Mouse (Mus musculus) midbrain, embryonic 14.5 days (tissue): ENCODE results near the gene Sh3gl3. TPM values are rescaled to one million over a fixed set of nuclear protein-coding genes. Genes with fewer than 3 reads are reported as not detected.

Source experiments
- ATAC-seq: fragments of 200-750 bp; cut with Nextera tagmentation; 2 replicates; pipeline ENCODE4 v1.8.0; 2017; ENCODE audit warnings: moderate number of reproducible peaks, moderate library complexity; ENCODE audit not compliant: low FRiP score, low TSS enrichment
- DNase-seq: peaks from one replicate; pipeline ENCODE4 v3.0.0-alpha.2; 2015
- H3K27ac ChIP-seq: fragments of 300-500 bp; sonication (generic); replicated peaks from 2 replicates; pipeline ENCODE4 v1.5.1; 2014; ENCODE audit warnings: mild to moderate bottlenecking, low read depth, low read length, moderate library complexity
- H3K27me3 ChIP-seq: fragments of 300-500 bp; sonication (generic); 2 replicates; pipeline ENCODE4 v1.6.1; 2014; ENCODE audit warnings: low read length, control low read depth, mixed read lengths; ENCODE audit not compliant: control insufficient read depth, insufficient read depth
- H3K36me3 ChIP-seq: fragments of 300-500 bp; sonication (generic); 2 replicates; pipeline ENCODE4 v1.6.1; 2014; ENCODE audit warnings: low read length, control low read depth; ENCODE audit not compliant: control insufficient read depth, insufficient read depth
- H3K4me1 ChIP-seq: fragments of 300-500 bp; sonication (generic); 2 replicates; pipeline ENCODE4 v1.6.1; 2014; ENCODE audit warnings: mild to moderate bottlenecking, antibody characterized with exemption, low read length, control low read depth; ENCODE audit not compliant: control insufficient read depth, insufficient read depth
- H3K4me2 ChIP-seq: fragments of 300-500 bp; sonication (generic); 2 replicates; pipeline ENCODE4 v1.6.1; 2014; ENCODE audit warnings: mild to moderate bottlenecking, low read length, moderate library complexity
- H3K4me3 ChIP-seq: fragments of 300-500 bp; sonication (generic); replicated peaks from 2 replicates; pipeline ENCODE4 v1.5.1; 2014; ENCODE audit warnings: low read depth, low read length
- H3K9ac ChIP-seq: fragments of 300-500 bp; sonication (generic); replicated peaks from 2 replicates; pipeline ENCODE4 v1.6.1; 2014; ENCODE audit warnings: mild to moderate bottlenecking, low read length, moderate library complexity
- H3K9me3 ChIP-seq: fragments of 300-500 bp; sonication (generic); 2 replicates; pipeline ENCODE4 v1.6.1; 2016; ENCODE audit warnings: low read length, control low read depth, mixed read lengths; ENCODE audit not compliant: control insufficient read depth
- WGBS: fragments of 180-500 bp; shearing (Covaris S2); extraction: QIAGEN DNeasy Blood & Tissue Kit; methylation state at CpG from one replicate; pipeline ENCODE4 v1.1.7; 2014; 5-methylcytosine and 5-hydroxymethylcytosine counted together
- polyA plus RNA-seq: library from polyadenylated mRNA; unstranded; fragments of >200 nt; fragmentation: Nextera tagmentation; extraction: Ambion mirVana; gene quantifications from 2 replicates; pipeline ENCODE4 v1.2.1, GENCODE M21; 2014

Sh3gl3 gene
- polyA plus RNA-seq, 1 experiment from 2014 or later: 82.4 TPM

- ATAC-seq (no peak), DNase-seq (no peak)
- no peak overlapping the region for H3K27ac ChIP-seq
- H3K27me3 ChIP-seq: no peaks in the 10 kb centered on the region
- H3K36me3 ChIP-seq: no peaks in the 10 kb centered on the region
- no peak overlapping the region for H3K4me3 ChIP-seq
- no peak overlapping the region for H3K4me2 ChIP-seq
- no peaks in the 10 kb centered on the region for H3K9me3 ChIP-seq
- WGBS: 81% methylated on average over 3 of the region's 3 CpGs
- H3K4me1 ChIP-seq: no peaks in the 10 kb centered on the region
- no peak overlapping the region for H3K9ac ChIP-seq
Measured at GRCm38 (mm10) chr7:82244701-82245100, 71.1 kb downstream of the Sh3gl3 start.

DNA sequence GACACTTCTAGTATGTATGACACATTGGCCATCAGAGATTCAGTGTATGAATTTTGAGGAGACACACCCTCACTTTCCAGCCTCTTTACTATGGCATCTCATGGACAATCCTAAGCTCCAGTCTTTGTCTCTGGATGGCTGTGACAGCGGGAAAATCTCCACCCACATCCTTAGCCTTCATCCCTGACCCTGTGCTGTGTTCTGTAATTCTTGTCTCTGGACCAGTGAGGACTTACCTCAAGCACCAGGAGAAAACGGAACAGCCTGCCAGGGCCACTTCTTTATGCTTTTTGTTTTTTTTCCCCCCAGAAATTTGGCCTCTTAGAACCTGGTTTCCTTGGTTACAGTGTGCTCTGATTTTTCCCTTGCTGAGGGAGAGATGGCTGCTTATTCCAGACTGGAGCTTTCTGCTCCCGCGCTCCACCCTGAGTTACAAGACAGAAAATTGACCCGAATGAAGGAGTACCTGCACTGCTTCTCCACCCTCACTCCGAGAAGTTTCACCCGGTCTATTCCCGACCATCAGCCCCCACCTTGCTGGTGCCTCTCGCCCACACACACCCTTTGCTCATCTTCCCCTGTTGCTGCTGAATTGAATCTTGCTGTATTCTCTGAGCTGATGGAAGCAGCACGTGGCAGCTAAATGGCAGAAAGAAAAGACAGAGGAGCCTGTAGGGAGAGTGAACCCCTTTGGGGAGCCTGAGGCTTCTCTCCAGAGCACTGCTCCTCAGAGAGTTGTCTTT is 75.5 kb downstream of the Sh3gl3 start:
- no peak overlapping the region for H3K4me2 ChIP-seq
- no peaks in the 10 kb centered on the region for H3K27me3 ChIP-seq
- no peak overlapping the region for H3K9ac ChIP-seq
- H3K36me3 ChIP-seq: no peaks in the 10 kb centered on the region
- WGBS: 63% methylated on average over 10 of the region's 10 CpGs
- no peak overlapping the region for H3K4me3 ChIP-seq
- H3K27ac ChIP-seq: peak overlapping the region; percentile 9; the same call in 1 of the 2 replicates
- no peaks in the 10 kb centered on the region for H3K4me1 ChIP-seq
- DNase-seq (peak; percentile 24), ATAC-seq (no peak)
- no peaks in the 10 kb centered on the region for H3K9me3 ChIP-seq

GRCm38 (mm10) chr7:82253309-82253708 is 79.7 kb downstream of the Sh3gl3 start:
- Histone ChIP-seq H3K4me2 (no peak overlapping the region), H3K36me3 (no peaks in the 10 kb centered on the region), H3K9ac (no peak overlapping the region), H3K4me1 (no peaks in the 10 kb centered on the region), H3K4me3 (no peak overlapping the region), H3K27ac (no peak overlapping the region), H3K9me3 (no peaks in the 10 kb centered on the region), H3K27me3 (no peaks in the 10 kb centered on the region)
- 80% methylated on average over 1 of the region's 1 CpGs for WGBS
- DNase-seq: no peak
- ATAC-seq: no peak

DNA sequence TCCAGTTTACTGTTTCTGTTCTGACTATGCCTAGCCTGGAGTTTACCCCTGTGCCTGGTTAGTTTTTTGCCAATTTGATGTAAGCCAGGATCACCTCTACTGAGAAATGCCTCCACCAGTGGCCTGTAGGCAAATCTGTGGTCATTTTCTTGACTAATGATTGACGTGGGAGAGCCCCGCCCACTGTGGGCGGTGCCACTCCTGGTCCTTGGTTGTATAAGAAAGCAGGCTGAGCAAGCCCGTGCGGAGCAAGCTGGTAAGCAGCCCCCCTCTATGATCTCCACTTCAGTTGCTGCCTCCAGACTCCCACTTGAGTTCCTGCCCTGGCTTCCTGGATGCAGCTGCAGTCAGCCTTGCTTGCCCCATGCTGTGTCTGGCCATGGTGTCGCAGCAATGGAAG is 83.3 kb downstream of the Sh3gl3 start:
- Histone ChIP-seq H3K4me3 (no peak overlapping the region), H3K4me1 (no peaks in the 10 kb centered on the region), H3K36me3 (no peaks in the 10 kb centered on the region), H3K27me3 (no peaks in the 10 kb centered on the region), H3K9ac (no peak overlapping the region), H3K4me2 (no peak overlapping the region), H3K27ac (no peak overlapping the region), H3K9me3 (no peaks in the 10 kb centered on the region)
- ATAC-seq (no peak), DNase-seq (no peak)
- 80% methylated on average over 6 of the region's 6 CpGs for WGBS

GRCm38 (mm10) chr7:82257530-82257929 is 83.9 kb downstream of the Sh3gl3 start:
- 97% methylated on average over 4 of the region's 4 CpGs for WGBS
- DNase-seq: no peak
- Histone ChIP-seq H3K27me3 (no peaks in the 10 kb centered on the region), H3K9me3 (no peaks in the 10 kb centered on the region), H3K4me3 (no peak overlapping the region), H3K9ac (no peak overlapping the region), H3K36me3 (no peaks in the 10 kb centered on the region), H3K4me1 (no peaks in the 10 kb centered on the region), H3K4me2 (no peak overlapping the region), H3K27ac (no peak overlapping the region)
- ATAC-seq: no peak

DNA sequence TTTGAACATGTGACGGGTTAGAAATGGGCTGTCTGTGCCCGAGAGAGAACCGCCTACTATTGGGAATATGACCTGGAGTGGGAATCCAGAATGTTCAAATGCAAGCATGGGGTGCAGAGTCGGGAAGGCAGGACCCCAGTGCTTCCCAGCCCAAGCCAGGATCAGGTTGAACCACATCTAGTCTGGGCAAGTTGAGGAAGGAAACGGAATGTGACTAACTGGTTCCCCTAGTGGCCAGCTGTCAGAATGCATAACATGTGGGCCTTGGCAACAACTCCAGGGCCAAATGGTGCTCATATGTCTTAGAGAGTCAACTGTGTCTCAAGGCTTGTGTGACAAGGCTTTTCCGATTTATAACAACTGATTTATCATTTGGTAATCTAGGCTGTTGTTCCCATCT is 86.6 kb downstream of the Sh3gl3 start:
- ATAC-seq: no peak
- H3K27ac ChIP-seq: no peak overlapping the region
- no peaks in the 10 kb centered on the region for H3K27me3 ChIP-seq

DNA sequence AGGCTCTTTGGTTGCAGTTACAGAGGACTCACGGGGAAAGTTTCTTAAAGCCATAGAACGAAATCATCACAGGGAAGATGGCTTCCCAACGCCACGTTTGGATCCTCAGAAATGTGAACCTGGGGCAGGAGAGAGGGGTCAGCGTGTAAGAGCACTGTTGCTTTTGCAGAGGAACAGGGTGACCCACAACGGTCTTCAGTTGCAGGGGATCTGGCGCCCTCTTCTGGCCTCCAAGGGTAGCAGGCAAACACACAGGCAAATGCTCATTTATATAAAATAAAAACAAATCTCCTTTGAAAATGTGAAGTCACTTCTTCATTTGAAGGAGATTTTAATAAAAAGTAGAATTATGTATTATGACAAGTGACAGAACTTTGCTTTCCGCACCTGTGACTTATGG is 89.5 kb downstream of the Sh3gl3 start:
- Histone ChIP-seq H3K9ac (no peak overlapping the region), H3K4me2 (no peak overlapping the region), H3K4me3 (no peak overlapping the region), H3K27ac (no peak overlapping the region), H3K9me3 (no peaks in the 10 kb centered on the region), H3K27me3 (no peaks in the 10 kb centered on the region), H3K4me1 (no peaks in the 10 kb centered on the region), H3K36me3 (no peaks in the 10 kb centered on the region)
- WGBS: 17% methylated on average over 8 of the region's 8 CpGs
- ATAC-seq: no peak
- peak; percentile 86 for DNase-seq

More for the DNA sequence above, 86.6 kb downstream of the Sh3gl3 start:
- H3K4me1 ChIP-seq: no peaks in the 10 kb centered on the region
- DNase-seq: peak; percentile 66
- no peak overlapping the region for H3K9ac ChIP-seq
- 70% methylated on average over 6 of the region's 6 CpGs for WGBS
- no peak overlapping the region for H3K4me3 ChIP-seq
- no peak overlapping the region for H3K4me2 ChIP-seq
- H3K9me3 ChIP-seq: no peaks in the 10 kb centered on the region
- no peaks in the 10 kb centered on the region for H3K36me3 ChIP-seq

GRCm38 (mm10) chr7:82264119-82264518 is 90.5 kb downstream of the Sh3gl3 start:
- no peaks in the 10 kb centered on the region for H3K36me3 ChIP-seq

GRCm38 (mm10) chr7:82265365-82265764 is 91.7 kb downstream of the Sh3gl3 start:
- Histone ChIP-seq H3K9me3 (no peaks in the 10 kb centered on the region), H3K4me1 (no peaks in the 10 kb centered on the region), H3K4me2 (no peak overlapping the region), H3K27ac (no peak overlapping the region), H3K9ac (no peak overlapping the region), H3K27me3 (no peaks in the 10 kb centered on the region), H3K36me3 (no peaks in the 10 kb centered on the region), H3K4me3 (no peak overlapping the region)
- ATAC-seq: no peak
- 86% methylated on average over 4 of the region's 4 CpGs for WGBS
- no peak for DNase-seq

More at GRCm38 (mm10) chr7:82264119-82264518, 90.5 kb downstream of the Sh3gl3 start:
- Histone ChIP-seq H3K9ac (no peak overlapping the region), H3K27ac (no peak overlapping the region), H3K4me3 (no peak overlapping the region), H3K27me3 (no peaks in the 10 kb centered on the region), H3K4me1 (no peaks in the 10 kb centered on the region), H3K4me2 (no peak overlapping the region), H3K9me3 (no peaks in the 10 kb centered on the region)
- DNase-seq (no peak), ATAC-seq (no peak)
- 74% methylated on average over 2 of the region's 2 CpGs for WGBS
